Mouse (Mus musculus) midbrain, embryonic 14.5 days (tissue): ENCODE results near the gene Dgkh. TPM values are rescaled to one million over a fixed set of nuclear protein-coding genes. Genes with fewer than 3 reads are reported as not detected.

Experiments
- ATAC-seq: fragments of 200-750 bp; cut with Nextera tagmentation; 2 replicates; pipeline ENCODE4 v1.8.0; 2017; ENCODE audit warnings: moderate number of reproducible peaks, moderate library complexity; ENCODE audit not compliant: low FRiP score, low TSS enrichment
- DNase-seq: peaks from one replicate; pipeline ENCODE4 v3.0.0-alpha.2; 2015
- H3K27ac ChIP-seq: fragments of 300-500 bp; sonication (generic); replicated peaks from 2 replicates; pipeline ENCODE4 v1.5.1; 2014; ENCODE audit warnings: mild to moderate bottlenecking, low read depth, low read length, moderate library complexity
- H3K27me3 ChIP-seq: fragments of 300-500 bp; sonication (generic); 2 replicates; pipeline ENCODE4 v1.6.1; 2014; ENCODE audit warnings: low read length, control low read depth, mixed read lengths; ENCODE audit not compliant: control insufficient read depth, insufficient read depth
- H3K36me3 ChIP-seq: fragments of 300-500 bp; sonication (generic); 2 replicates; pipeline ENCODE4 v1.6.1; 2014; ENCODE audit warnings: low read length, control low read depth; ENCODE audit not compliant: control insufficient read depth, insufficient read depth
- H3K4me1 ChIP-seq: fragments of 300-500 bp; sonication (generic); 2 replicates; pipeline ENCODE4 v1.6.1; 2014; ENCODE audit warnings: mild to moderate bottlenecking, antibody characterized with exemption, low read length, control low read depth; ENCODE audit not compliant: control insufficient read depth, insufficient read depth
- H3K4me2 ChIP-seq: fragments of 300-500 bp; sonication (generic); 2 replicates; pipeline ENCODE4 v1.6.1; 2014; ENCODE audit warnings: mild to moderate bottlenecking, low read length, moderate library complexity
- H3K4me3 ChIP-seq: fragments of 300-500 bp; sonication (generic); replicated peaks from 2 replicates; pipeline ENCODE4 v1.5.1; 2014; ENCODE audit warnings: low read depth, low read length
- H3K9ac ChIP-seq: fragments of 300-500 bp; sonication (generic); replicated peaks from 2 replicates; pipeline ENCODE4 v1.6.1; 2014; ENCODE audit warnings: mild to moderate bottlenecking, low read length, moderate library complexity
- H3K9me3 ChIP-seq: fragments of 300-500 bp; sonication (generic); 2 replicates; pipeline ENCODE4 v1.6.1; 2016; ENCODE audit warnings: low read length, control low read depth, mixed read lengths; ENCODE audit not compliant: control insufficient read depth
- WGBS: fragments of 180-500 bp; shearing (Covaris S2); extraction: QIAGEN DNeasy Blood & Tissue Kit; methylation state at CpG from one replicate; pipeline ENCODE4 v1.1.7; 2014; 5-methylcytosine and 5-hydroxymethylcytosine counted together
- polyA plus RNA-seq: library from polyadenylated mRNA; unstranded; fragments of >200 nt; fragmentation: Nextera tagmentation; extraction: Ambion mirVana; gene quantifications from 2 replicates; pipeline ENCODE4 v1.2.1, GENCODE M21; 2014

Dgkh gene
- polyA plus RNA-seq, 1 experiment from 2014 or later, result 2.9 TPM

DNA sequence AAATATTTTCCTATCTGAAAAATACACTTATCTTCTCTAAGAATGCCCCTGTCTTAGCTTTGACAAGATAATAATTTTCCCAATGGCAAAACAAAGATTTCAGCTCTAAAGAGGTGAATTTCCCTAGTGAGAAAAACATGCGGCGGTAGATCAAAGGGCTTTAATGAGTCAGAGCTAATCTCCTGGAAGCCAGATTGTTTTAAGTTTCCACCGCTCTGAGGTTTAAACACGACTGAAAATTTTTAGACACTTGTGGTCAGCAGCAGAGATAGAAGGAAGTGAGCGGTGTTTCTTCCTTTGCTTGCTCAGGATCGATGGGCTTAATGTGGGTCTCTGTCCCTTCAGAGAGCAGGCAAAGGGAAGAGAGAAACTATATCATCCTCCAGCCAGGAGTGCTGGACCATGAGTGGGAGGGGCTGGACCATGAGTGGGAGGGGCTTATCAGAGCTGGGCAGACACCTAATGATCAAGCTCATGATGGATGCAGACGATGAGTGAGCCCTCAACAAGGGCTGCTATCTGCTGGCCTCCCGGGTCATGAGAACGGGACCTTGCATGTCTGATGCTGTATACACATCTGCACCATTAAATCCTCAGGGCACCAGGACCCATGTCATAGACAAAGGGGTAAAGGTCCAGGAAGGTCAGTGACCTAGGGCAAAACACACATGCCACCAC is 120.3 kb downstream of the Dgkh start:
- Histone ChIP-seq H3K4me1 (no peaks in the 10 kb centered on the region), H3K9ac (no peak overlapping the region), H3K4me2 (no peak overlapping the region), H3K9me3 (no peaks in the 10 kb centered on the region), H3K27ac (no peak overlapping the region), H3K36me3 (no peaks in the 10 kb centered on the region), H3K27me3 (no peaks in the 10 kb centered on the region), H3K4me3 (no peak overlapping the region)
- 66% methylated on average over 9 of the region's 9 CpGs for WGBS
- ATAC-seq, result no peak
- peak; percentile 31 for DNase-seq

DNA sequence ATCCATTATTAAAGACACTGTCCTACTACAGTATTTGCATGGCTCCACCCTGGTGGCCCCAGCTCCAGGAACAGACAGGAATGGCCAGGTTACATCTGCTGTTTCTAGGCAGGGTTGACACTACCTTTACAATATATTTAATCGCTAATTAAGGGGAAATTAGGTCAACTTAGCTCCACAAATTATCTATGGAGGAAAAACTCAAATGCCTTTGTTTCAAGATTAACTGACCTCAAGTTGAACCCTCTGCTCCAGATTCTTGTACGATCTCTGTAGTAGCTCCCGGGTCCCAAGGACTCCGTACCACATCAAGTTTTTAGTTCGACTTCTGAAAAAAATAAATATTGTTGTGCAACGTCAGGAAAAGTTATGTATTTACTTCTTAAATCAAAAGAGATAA is 137.7 kb downstream of the Dgkh start:
- Histone ChIP-seq H3K36me3 (peaks cover 20% of the 10 kb centered on the region; the same call in 1 of the 2 replicates), H3K9me3 (no peaks in the 10 kb centered on the region), H3K4me1 (no peaks in the 10 kb centered on the region), H3K4me3 (no peak overlapping the region), H3K27ac (no peak overlapping the region), H3K27me3 (no peaks in the 10 kb centered on the region), H3K9ac (no peak overlapping the region), H3K4me2 (no peak overlapping the region)
- DNase-seq, result no peak
- ATAC-seq, result no peak
- 96% methylated on average over 6 of the region's 6 CpGs for WGBS

DNA sequence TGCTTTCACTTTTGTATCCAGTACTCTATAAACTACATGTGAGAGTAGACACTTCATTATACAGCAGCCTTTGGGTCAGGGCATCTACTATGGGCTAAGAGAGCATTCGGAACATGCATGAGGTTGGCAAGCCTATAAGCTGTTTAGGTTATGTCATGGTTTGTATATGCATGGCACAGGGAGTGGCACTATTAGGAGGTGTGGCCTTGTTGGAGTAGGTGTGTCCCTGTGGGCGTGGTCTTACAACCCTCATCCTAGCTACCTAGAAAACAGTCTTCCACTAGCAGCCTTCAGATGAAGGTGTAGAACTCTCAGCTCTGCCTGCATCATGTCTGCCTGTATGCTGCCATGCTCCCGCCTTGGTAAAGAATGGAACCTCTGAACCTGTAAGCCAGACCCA is 139.6 kb downstream of the Dgkh start:
- no peaks in the 10 kb centered on the region for H3K4me1 ChIP-seq
- H3K4me2 ChIP-seq, result no peak overlapping the region
- H3K4me3 ChIP-seq, result no peak overlapping the region
- H3K9me3 ChIP-seq, result no peaks in the 10 kb centered on the region
- WGBS, result 93% methylated on average over 3 of the region's 3 CpGs
- no peaks in the 10 kb centered on the region for H3K27me3 ChIP-seq
- H3K36me3 ChIP-seq, result peaks cover 19% of the 10 kb centered on the region; the same call in 1 of the 2 replicates
- DNase-seq (no peak), ATAC-seq (no peak)
- H3K9ac ChIP-seq, result no peak overlapping the region
- H3K27ac ChIP-seq, result no peak overlapping the region

DNA sequence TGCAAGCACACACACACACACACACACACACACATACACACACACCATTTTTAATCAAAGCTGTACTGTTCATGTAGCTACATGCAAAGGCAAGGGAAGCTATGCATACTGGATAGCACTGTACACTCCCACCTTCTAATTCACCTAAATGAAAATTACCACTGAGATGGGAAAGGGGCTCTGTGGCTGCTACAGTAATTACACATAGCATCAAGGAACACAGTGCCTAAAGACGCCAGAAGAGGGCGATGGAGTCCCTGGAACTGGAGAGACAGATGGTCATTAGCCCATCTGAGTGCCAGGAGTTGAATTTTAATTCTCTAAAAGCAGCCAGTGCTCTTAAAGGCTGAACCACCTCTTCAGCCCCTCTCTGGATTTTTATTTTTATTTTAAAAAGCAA is 142.2 kb downstream of the Dgkh start:
- Histone ChIP-seq H3K4me3 (no peak overlapping the region), H3K4me2 (no peak overlapping the region), H3K9me3 (no peaks in the 10 kb centered on the region), H3K9ac (no peak overlapping the region), H3K4me1 (no peaks in the 10 kb centered on the region), H3K27ac (no peak overlapping the region), H3K36me3 (peaks cover 21% of the 10 kb centered on the region), H3K27me3 (no peaks in the 10 kb centered on the region)
- DNase-seq (peak; percentile 80), ATAC-seq (peak; percentile 24; the same call in 1 of the 2 replicates)
- WGBS, result 5% methylated on average over 2 of the region's 2 CpGs

DNA sequence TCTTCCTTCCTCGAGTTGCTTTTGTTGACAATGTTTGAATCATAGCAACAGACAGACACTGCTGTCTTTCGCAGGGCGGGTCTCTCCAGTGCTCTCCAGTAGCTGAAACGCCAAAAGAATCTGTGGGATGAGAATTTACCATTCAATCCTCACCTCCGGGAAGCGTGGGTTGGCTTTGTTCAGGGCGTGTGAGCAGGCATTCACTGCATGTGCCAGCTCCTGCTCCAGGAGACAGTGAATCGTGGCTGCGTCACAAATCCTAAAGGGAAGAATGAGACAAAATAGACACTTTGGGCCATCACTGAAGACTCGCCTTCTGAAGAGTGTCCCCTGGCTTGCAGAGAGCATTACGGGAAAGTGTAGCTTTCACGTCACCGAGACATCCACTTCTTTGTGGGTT is 148.4 kb downstream of the Dgkh start:
- Histone ChIP-seq H3K4me2 (no peak overlapping the region), H3K9ac (no peak overlapping the region), H3K9me3 (no peaks in the 10 kb centered on the region), H3K36me3 (peaks cover 31% of the 10 kb centered on the region), H3K27me3 (no peaks in the 10 kb centered on the region), H3K27ac (no peak overlapping the region), H3K4me1 (no peaks in the 10 kb centered on the region), H3K4me3 (no peak overlapping the region)
- no peak for DNase-seq
- 83% methylated on average over 13 of the region's 13 CpGs for WGBS
- no peak for ATAC-seq

DNA sequence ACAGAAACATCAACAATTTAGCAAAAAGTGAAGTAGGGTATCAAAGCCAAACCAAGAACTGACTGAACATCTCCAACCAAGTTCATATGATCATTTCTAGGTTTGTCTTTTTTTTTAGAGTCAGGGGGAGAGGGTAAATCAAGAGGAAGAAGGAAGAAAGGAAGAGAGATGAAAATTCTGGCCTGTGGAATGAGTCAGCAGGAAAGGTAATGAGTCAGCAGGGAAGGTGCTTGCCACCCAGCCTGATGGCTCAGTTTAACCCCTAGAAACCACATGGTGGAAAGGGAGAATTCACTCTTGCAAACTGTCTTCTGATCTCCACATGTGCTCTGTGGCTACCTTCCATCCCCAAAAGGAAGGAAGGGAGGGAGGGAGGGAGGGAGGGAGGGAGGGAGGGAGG is 149.4 kb downstream of the Dgkh start:
- peaks cover 35% of the 10 kb centered on the region for H3K36me3 ChIP-seq
- DNase-seq (no peak), ATAC-seq (no peak)
- H3K27ac ChIP-seq, result no peak overlapping the region
- H3K4me3 ChIP-seq, result no peak overlapping the region
- H3K9ac ChIP-seq, result no peak overlapping the region
- no peaks in the 10 kb centered on the region for H3K4me1 ChIP-seq
- no peak overlapping the region for H3K4me2 ChIP-seq
- no peaks in the 10 kb centered on the region for H3K9me3 ChIP-seq
- H3K27me3 ChIP-seq, result no peaks in the 10 kb centered on the region

DNA sequence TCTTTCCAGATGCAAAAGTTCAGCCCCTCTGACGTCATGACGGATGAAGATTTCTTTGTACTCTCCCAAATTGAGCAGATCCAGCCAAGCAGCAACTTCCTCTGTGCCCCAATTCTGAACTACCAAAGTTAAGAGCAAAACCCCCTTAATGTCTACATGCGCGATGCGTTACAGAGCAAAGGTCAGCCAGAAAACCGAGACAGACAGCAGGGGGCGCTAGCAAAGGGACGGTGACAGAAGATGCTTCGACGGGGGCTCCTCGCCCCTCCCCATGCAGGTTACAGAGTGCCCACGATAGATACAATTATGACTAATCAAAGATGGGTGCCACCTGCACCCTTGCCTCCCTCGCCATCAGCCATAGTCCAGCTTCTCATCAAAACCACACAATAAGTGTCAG is 156.7 kb downstream of the Dgkh start:
- H3K9ac ChIP-seq, result no peak overlapping the region
- H3K4me1 ChIP-seq, result no peaks in the 10 kb centered on the region
- no peak overlapping the region for H3K4me3 ChIP-seq
- DNase-seq, result no peak
- ATAC-seq, result no peak
- H3K4me2 ChIP-seq, result no peak overlapping the region
- H3K9me3 ChIP-seq, result peaks cover 2% of the 10 kb centered on the region; the same call in 1 of the 2 replicates
- H3K36me3 ChIP-seq, result peaks cover 23% of the 10 kb centered on the region; the same call in 1 of the 2 replicates
- WGBS, result 68% methylated on average over 13 of the region's 13 CpGs
- H3K27me3 ChIP-seq, result no peaks in the 10 kb centered on the region
- no peak overlapping the region for H3K27ac ChIP-seq

DNA sequence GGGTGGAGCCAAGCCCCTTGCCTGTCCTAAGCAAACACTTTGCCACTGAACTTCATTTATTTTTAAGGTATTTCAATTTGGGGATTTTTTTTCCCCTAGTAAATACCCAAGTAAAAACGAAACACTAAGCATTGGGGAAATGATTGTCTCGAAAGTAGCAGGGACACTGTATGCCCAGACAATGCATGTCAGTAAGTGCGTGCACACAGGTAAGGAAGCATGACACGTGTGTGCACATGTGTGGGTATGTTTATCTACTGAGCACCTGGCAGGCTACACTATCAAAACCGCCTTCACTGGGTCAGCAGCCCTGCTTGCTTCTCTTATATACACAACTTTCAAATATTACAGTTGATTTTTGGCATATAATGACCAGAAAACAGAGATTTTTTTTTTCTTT is 164.2 kb downstream of the Dgkh start:
- Histone ChIP-seq H3K27ac (no peak overlapping the region), H3K4me3 (no peak overlapping the region), H3K36me3 (peaks cover 12% of the 10 kb centered on the region; the same call in 1 of the 2 replicates), H3K4me1 (no peaks in the 10 kb centered on the region), H3K27me3 (no peaks in the 10 kb centered on the region), H3K9ac (no peak overlapping the region), H3K9me3 (no peaks in the 10 kb centered on the region), H3K4me2 (no peak overlapping the region)
- ATAC-seq, result no peak
- no peak for DNase-seq
- 89% methylated on average over 5 of the region's 5 CpGs for WGBS

DNA sequence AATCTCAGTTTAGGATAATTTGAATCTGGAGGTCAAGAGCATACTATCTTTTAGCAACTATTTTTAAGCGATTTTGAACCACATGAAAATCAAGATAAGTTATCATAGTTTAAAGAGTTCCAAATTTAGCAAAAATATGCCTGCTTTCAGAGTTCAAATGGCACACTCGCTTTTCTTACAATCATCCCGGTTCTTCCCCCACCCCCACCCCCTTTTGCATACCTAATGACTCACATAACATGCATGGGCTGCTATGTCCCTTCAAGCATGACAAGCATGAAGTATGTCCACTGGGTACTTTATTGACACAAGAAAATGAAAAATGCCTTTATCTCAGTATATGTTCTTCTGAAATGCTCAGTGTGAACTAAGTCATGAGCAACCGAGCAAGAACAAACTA is 166.1 kb downstream of the Dgkh start:
- DNase-seq, result no peak
- Histone ChIP-seq H3K27ac (no peak overlapping the region), H3K36me3 (0 out of 2 replicates have a peak, but pooled peaks cover 9% of the 10 kb centered on the region), H3K4me1 (no peaks in the 10 kb centered on the region), H3K9me3 (no peaks in the 10 kb centered on the region), H3K4me2 (no peak overlapping the region), H3K9ac (no peak overlapping the region), H3K27me3 (no peaks in the 10 kb centered on the region), H3K4me3 (no peak overlapping the region)
- WGBS, result 70% methylated on average over 4 of the region's 4 CpGs
- no peak for ATAC-seq
